Mouse (Mus musculus) liver, embryonic 16.5 days (tissue): Measurements from ENCODE around the gene Cenpm. TPM values are rescaled to one million over a fixed set of nuclear protein-coding genes. Genes with fewer than 3 reads are reported as not detected.

Experiments
- ATAC-seq: fragments of 200-750 bp; cut with Nextera tagmentation; 2 replicates; pipeline ENCODE4 v1.8.0; 2017; ENCODE audit warnings: low read depth, mild to moderate bottlenecking, moderate number of reproducible peaks, moderate library complexity
- H3K27ac ChIP-seq: fragments of 300-500 bp; sonication (generic); 2 replicates; pipeline ENCODE4 v1.5.1; 2014; ENCODE audit warnings: mild to moderate bottlenecking, low read length
- H3K27me3 ChIP-seq: fragments of 300-500 bp; sonication (generic); 2 replicates; pipeline ENCODE4 v1.6.1; 2014; ENCODE audit warnings: low read depth, low read length, mixed read lengths; ENCODE audit not compliant: control insufficient read depth, insufficient read depth
- H3K36me3 ChIP-seq: fragments of 300-500 bp; sonication (generic); 2 replicates; pipeline ENCODE4 v1.6.1; 2014; ENCODE audit warnings: mild to moderate bottlenecking; ENCODE audit not compliant: control insufficient read depth, insufficient read depth
- H3K4me1 ChIP-seq: fragments of 300-500 bp; sonication (generic); 2 replicates; pipeline ENCODE4 v1.6.1; 2014; ENCODE audit warnings: low read depth, low read length, mixed read lengths; ENCODE audit not compliant: control insufficient read depth
- H3K4me2 ChIP-seq: fragments of 300-500 bp; sonication (generic); 2 replicates; pipeline ENCODE4 v1.6.1; 2014; ENCODE audit warnings: low read depth, low read length, mixed read lengths
- H3K4me3 ChIP-seq: fragments of 300-500 bp; sonication (generic); 2 replicates; pipeline ENCODE4 v1.5.1; 2014; ENCODE audit warnings: low read depth, mild to moderate bottlenecking, low read length
- H3K9ac ChIP-seq: fragments of 300-500 bp; sonication (generic); 2 replicates; pipeline ENCODE4 v1.6.1; 2014; ENCODE audit warnings: low read depth, low read length
- H3K9me3 ChIP-seq: fragments of 300-500 bp; sonication (generic); replicated peaks from 2 replicates; pipeline ENCODE4 v1.6.1; 2016; ENCODE audit warnings: low read length; ENCODE audit not compliant: control insufficient read depth
- WGBS: fragments of 180-500 bp; shearing (Covaris S2); extraction: QIAGEN DNeasy Blood & Tissue Kit; methylation state at CpG from one replicate; pipeline ENCODE4 v1.1.7; 2014; ENCODE audit not compliant: insufficient replicate concordance; 5-methylcytosine and 5-hydroxymethylcytosine counted together
- polyA plus RNA-seq: library from polyadenylated mRNA; unstranded; fragments of >200 nt; fragmentation: Nextera tagmentation; extraction: Ambion mirVana; gene quantifications from 2 replicates; pipeline ENCODE4 v1.2.1, GENCODE M21; 2015

The Cenpm gene
- polyA plus RNA-seq, 1 experiment from 2014 or later = 27.1 TPM

DNA sequence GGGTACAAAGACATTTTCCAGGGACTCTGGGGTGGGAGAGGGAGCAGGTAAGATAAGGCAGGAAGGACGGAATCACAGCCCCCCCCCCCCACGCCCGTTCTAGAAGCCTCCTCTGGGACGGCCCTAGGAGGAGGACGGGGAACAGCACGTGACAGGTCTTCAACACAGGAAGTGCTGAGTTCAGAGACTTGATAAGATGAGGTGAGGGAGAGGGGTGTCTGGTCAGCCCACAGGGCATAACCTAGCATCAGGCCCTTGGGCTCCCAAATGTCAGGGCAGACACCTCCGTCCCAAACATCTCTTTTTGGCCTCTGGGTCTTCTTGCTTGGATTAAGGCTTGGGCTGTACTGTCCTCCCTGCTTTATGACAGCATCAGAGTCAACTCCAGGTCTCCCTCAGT, 21.3 kb downstream of the Cenpm start:
- Histone ChIP-seq H3K9ac (no peak overlapping the region), H3K27me3 (peaks cover 49% of the 10 kb centered on the region), H3K27ac (no peak overlapping the region), H3K36me3 (no peaks in the 10 kb centered on the region), H3K4me1 (peaks cover 15% of the 10 kb centered on the region), H3K4me3 (no peak overlapping the region), H3K4me2 (no peak overlapping the region), H3K9me3 (no peaks in the 10 kb centered on the region)
- 31% methylated on average over 7 of the region's 7 CpGs for WGBS
- no peak for ATAC-seq

DNA sequence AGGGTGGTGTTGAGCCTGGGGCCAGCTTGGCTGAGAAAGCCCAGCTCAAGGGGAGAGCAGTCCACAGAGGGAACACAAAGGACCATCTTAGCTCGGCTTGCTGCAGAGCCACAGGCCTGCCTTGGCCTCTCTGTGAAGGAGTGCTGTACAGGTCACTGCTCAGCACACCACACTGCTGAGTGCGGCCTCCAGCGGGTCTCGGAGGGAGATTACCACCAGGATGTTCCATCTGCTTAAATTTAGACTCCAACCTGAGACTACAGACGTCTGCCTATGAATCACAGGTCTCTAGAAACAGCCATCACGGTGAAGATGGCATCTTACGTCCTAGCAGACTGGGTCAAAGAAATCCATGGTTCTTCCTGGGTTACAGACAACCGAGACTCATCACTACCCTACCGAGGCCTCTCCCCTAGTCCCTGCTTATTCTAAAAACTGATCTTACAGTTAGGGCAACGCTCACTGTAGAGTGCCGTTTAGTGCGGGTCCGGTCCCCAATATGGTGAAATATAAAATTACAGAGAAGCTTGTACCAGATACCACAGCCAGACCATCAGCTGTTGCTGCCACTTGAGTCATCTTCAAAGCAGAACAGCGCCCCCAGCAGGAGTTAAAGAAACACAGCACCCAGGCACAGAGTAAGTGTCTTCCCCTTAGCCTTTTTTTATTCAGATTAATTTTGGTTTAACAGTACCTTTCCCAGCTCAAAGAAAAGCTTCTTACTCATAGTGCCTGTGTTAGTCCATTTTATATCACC, 23.3 kb downstream of the Cenpm start:
- H3K27ac ChIP-seq = no peak overlapping the region
- 68% methylated on average over 14 of the region's 14 CpGs for WGBS
- H3K4me2 ChIP-seq = no peak overlapping the region
- H3K36me3 ChIP-seq = no peaks in the 10 kb centered on the region
- no peaks in the 10 kb centered on the region for H3K9me3 ChIP-seq
- H3K4me1 ChIP-seq = peaks cover 15% of the 10 kb centered on the region
- no peak for ATAC-seq
- H3K9ac ChIP-seq = no peak overlapping the region
- peaks cover 57% of the 10 kb centered on the region for H3K27me3 ChIP-seq
- no peak overlapping the region for H3K4me3 ChIP-seq

DNA sequence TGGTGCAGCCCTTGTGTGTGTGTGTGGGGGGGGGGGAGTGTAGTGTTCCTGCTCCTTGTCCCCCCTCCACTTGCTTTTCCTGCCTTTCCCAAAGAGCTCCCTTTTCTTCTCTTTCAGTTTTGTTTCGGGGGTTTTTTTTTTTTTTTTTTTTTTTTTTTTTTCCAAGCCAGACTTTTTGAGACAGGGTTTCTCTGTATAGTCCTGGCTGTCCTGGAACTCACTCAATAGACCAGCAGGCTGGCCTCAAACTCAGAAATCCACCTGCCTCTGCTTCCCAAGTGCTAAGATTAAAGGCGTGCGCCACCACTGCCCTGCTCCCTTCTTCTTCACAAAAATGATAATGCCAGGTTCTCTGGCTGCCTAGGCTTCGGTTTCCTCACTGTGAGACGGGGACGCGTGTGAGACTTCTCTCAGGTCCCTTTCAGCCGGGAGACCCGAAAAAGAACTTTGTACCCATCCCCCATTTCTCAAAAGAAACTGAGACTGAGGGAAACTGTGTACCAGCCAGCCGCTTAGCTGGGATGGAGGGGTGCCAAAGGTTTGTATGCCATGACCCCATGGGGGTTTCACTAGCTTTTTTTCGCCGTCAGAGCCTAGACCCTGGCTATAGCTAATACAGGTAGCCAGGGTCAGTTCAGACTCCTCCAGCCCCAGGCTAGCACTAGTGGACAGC, 24.4 kb downstream of the Cenpm start:
- Histone ChIP-seq H3K36me3 (no peaks in the 10 kb centered on the region), H3K4me3 (no peak overlapping the region), H3K27me3 (peaks cover 66% of the 10 kb centered on the region), H3K9ac (no peak overlapping the region), H3K4me1 (peaks cover 15% of the 10 kb centered on the region), H3K9me3 (no peaks in the 10 kb centered on the region), H3K4me2 (no peak overlapping the region), H3K27ac (no peak overlapping the region)
- WGBS = 57% methylated on average over 12 of the region's 12 CpGs
- ATAC-seq = no peak

DNA sequence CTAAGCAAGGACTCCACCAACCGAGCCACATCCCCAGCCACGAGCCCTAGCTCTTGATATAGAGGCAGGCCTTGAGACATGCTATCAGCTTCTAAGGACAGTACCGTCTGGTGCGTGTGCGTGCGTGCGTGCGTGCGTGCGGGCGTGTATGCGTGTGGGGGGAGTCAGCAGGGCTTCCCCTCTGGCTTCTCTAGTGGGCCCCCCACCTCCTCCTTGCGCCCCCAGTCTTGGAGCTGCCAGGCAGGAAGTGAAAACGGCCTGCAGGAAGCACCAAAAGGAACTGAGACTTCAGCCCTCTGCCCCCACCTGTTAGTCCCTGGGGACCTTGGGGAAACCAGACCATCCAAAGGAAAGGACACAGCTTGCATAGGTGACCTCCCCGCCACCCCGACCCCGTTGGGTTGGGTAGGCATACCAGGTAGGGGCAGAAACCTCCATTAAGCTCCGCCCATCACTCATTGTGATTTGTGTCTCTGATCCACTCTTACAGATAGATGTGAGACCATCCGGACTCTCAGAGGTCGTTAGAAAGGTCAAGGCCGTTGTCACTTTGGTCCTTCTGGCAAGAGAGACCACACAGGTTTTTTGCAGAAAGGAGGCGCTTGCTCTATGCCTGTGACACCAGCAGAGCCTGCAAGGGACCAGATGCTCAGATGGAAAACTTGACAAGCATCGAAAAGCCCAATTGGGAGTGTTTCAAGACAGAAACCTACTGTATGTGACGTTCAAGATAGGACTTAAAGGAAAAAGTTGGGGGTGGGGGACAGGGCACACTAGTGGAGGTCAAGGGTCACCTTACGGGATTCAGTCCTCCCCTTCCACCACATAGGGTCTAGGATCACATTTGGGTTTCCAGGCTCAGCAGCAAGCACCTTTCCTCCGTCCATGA, 25.5 kb downstream of the Cenpm start:
- H3K4me2 ChIP-seq = no peak overlapping the region
- peaks cover 64% of the 10 kb centered on the region for H3K27me3 ChIP-seq
- H3K4me1 ChIP-seq = peaks cover 4% of the 10 kb centered on the region
- H3K27ac ChIP-seq = no peak overlapping the region
- ATAC-seq = no peak
- H3K4me3 ChIP-seq = no peak overlapping the region
- no peaks in the 10 kb centered on the region for H3K36me3 ChIP-seq
- H3K9me3 ChIP-seq = no peaks in the 10 kb centered on the region
- WGBS = 25% methylated on average over 26 of the region's 26 CpGs
- H3K9ac ChIP-seq = no peak overlapping the region

DNA sequence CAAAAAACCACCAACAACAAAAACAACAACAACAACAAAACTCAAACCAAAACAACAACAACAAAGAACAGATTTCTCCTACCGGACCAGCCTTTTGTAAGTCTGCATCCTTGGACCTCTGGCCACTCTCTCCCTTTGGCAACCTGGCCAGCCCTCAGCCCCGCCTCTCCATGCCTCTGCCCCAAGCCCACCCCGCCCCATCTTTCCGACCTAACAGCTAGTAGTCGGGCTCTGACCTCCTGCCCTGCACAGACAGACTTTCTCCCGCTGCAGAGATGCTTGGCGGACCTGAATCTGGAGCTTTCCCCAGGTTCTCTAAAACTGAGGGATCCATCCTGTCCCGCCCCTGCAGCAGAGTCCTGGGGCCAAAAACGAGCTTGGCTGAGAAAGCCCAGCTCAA, 26.6 kb downstream of the Cenpm start:
- Histone ChIP-seq H3K4me1 (no peaks in the 10 kb centered on the region), H3K4me3 (no peak overlapping the region), H3K4me2 (no peak overlapping the region), H3K27me3 (peaks cover 64% of the 10 kb centered on the region), H3K36me3 (no peaks in the 10 kb centered on the region), H3K9me3 (no peaks in the 10 kb centered on the region), H3K27ac (no peak overlapping the region), H3K9ac (no peak overlapping the region)
- WGBS = 45% methylated on average over 9 of the region's 9 CpGs
- ATAC-seq = no peak

DNA sequence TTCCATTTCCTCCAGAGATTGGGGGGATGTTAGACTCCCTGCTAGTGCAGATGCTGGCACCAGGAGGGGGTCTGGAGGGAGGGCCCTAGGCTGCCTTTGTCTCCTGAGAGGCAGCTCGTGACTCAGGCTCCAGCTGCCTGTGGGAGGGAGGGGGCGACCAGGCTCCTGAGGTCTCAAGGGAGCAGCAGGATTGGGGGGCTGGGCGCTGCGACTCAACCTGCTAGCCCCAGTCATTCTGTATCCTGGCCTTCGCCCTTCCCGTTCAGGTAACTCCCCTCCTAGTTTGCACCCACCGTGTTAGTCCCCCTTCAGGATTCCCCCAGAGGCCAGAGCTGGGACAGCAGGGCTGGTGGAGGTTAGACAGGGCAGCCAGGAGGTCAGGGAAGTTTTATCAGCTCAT, 27.5 kb downstream of the Cenpm start:
- Histone ChIP-seq H3K4me3 (no peak overlapping the region), H3K4me1 (peaks cover 2% of the 10 kb centered on the region), H3K9me3 (no peaks in the 10 kb centered on the region), H3K9ac (no peak overlapping the region), H3K36me3 (no peaks in the 10 kb centered on the region), H3K27ac (no peak overlapping the region), H3K27me3 (peaks cover 65% of the 10 kb centered on the region), H3K4me2 (no peak overlapping the region)
- 49% methylated on average over 7 of the region's 7 CpGs for WGBS
- ATAC-seq = no peak

DNA sequence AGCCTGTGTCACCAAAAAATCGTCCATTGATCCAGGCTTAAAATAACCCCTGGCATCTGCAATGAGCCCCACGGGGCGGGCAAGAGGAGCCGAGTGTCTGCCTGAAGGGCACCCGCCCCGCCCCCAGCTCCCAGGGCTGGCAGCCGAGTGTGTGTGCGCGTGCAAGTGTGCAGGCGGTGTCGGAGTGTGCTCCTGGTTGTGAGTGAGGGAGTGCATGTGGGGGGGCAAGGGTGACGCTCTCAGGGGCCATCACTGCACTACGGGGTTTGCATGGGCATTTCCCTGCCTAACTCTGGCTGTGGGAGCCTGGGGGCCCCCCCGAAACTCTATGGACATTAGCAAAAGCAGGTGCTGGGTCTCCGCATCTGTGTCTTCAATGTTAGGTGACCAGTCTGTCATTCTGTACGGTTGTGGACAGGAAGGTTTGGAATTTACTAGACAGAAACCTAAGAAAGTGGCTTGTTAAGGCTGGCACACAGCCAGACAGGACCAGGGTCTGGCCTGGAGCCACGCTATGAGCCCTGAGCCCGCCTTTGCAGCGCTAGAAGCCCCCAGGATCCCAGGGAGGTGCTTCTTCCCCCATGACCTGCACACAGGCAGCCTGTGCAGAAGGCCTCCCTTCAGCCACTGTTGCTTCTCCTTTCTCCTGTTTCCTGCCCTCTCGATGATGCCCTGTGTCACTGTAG, 28.3 kb downstream of the Cenpm start:
- H3K27me3 ChIP-seq = peaks cover 72% of the 10 kb centered on the region
- WGBS = 54% methylated on average over 20 of the region's 20 CpGs
- no peak overlapping the region for H3K27ac ChIP-seq
- H3K9ac ChIP-seq = no peak overlapping the region
- no peaks in the 10 kb centered on the region for H3K36me3 ChIP-seq
- no peak overlapping the region for H3K4me2 ChIP-seq
- ATAC-seq = no peak
- H3K4me1 ChIP-seq = peaks cover 4% of the 10 kb centered on the region
- H3K4me3 ChIP-seq = no peak overlapping the region
- H3K9me3 ChIP-seq = no peaks in the 10 kb centered on the region

DNA sequence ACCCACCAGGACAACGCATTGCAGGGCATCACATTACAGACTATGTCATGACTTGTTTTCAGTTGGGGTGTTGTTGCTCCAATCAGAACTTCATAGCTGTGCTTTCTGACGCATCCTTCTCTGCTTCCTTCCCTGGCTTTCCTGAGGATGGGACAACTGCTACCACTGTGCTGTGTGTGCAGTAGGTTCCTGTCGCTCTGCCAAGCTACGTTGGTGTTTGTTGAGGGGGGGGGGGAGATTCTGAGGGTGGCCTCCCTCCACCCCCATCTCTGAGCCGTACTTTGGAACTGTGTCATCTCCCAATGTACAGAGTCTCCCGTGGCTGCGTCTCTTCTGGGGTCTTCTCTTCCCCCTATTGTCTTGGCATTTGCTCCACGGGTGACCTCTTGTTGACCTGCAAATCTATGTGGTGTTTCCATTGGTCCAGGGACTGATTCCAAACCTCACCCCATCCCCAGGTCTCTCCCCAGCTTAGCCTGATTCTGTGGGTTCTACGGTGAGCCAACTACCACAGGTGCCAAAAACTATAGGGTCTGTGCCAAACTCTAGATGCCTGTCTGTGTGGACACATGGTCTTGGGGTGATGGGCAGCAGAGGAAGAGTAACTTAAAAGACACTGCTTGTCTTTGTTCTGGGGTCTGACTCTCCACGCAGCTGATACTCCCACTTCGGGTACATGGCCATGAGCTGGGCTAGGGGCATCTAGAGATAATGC, 29.1 kb downstream of the Cenpm start:
- Histone ChIP-seq H3K4me1 (peaks cover 4% of the 10 kb centered on the region), H3K9me3 (no peaks in the 10 kb centered on the region), H3K4me3 (no peak overlapping the region), H3K9ac (no peak overlapping the region), H3K36me3 (no peaks in the 10 kb centered on the region), H3K27me3 (peaks cover 77% of the 10 kb centered on the region), H3K4me2 (no peak overlapping the region), H3K27ac (no peak overlapping the region)
- 38% methylated on average over 11 of the region's 11 CpGs for WGBS
- ATAC-seq = no peak
